Mouse (Mus musculus): ENCODE measurements around the gene Ints11. TPM values are rescaled to one million over a fixed set of nuclear protein-coding genes. Genes with fewer than 3 reads are reported as not detected.
A peak's percentile ranks its signal among the peaks of the same experiment; 100 is the strongest.

Ints11 gene
- polyA plus RNA-seq, 1 experiment: 21.7 TPM

- Histone ChIP-seq H3K4me1 (ENCODE audit: control insufficient read depth, insufficient read depth, low read length) (peaks cover 5% of the 10 kb centered on the region; the same call in 1 of the 2 replicates), H3K36me3 (ENCODE audit: control insufficient read depth, insufficient read depth, low read length) (no peaks in the 10 kb centered on the region), H3K4me3 (ENCODE audit: control insufficient read depth, low read depth, low read length) (no peak overlapping the region), H3K27ac (ENCODE audit: control insufficient read depth, insufficient read depth, low read depth, low read length) (no peak overlapping the region), H3K27me3 (ENCODE audit: control insufficient read depth, insufficient read depth, low read length) (no peaks in the 10 kb centered on the region)
- no peak for TF ChIP-seq POLR2A (IDR thresholded peaks at IDR 0.05; ENCODE audit: control insufficient read depth, low read depth, low read length)
- no peak for TF ChIP-seq CTCF (IDR thresholded peaks at IDR 0.05; ENCODE audit: control insufficient read depth, insufficient read depth, insufficient replicate concordance, low read depth, low read length)
These were observed 29.0 kb downstream of the Ints11 start for GRCm38 (mm10) chr4:155898318-155898717.

- no peaks in the 10 kb centered on the region for H3K36me3 ChIP-seq (ENCODE audit: control insufficient read depth, insufficient read depth, low read length)
- TF ChIP-seq CTCF (IDR thresholded peaks at IDR 0.05; ENCODE audit: control insufficient read depth, insufficient read depth, insufficient replicate concordance, low read depth, low read length) (no peak), POLR2A (IDR thresholded peaks at IDR 0.05; ENCODE audit: control insufficient read depth, low read depth, low read length) (no peak)
- H3K27me3 ChIP-seq (ENCODE audit: control insufficient read depth, insufficient read depth, low read length): no peaks in the 10 kb centered on the region
- H3K27ac ChIP-seq (ENCODE audit: control insufficient read depth, insufficient read depth, low read depth, low read length): no peak overlapping the region
- H3K4me1 ChIP-seq (ENCODE audit: control insufficient read depth, insufficient read depth, low read length): peaks cover 3% of the 10 kb centered on the region; the same call in 1 of the 2 replicates
- no peak overlapping the region for H3K4me3 ChIP-seq (ENCODE audit: control insufficient read depth, low read depth, low read length)
These were observed 30.0 kb downstream of the Ints11 start for GRCm38 (mm10) chr4:155899355-155899754.

- no peaks in the 10 kb centered on the region for H3K4me1 ChIP-seq (ENCODE audit: control insufficient read depth, insufficient read depth, low read length)
- TF ChIP-seq POLR2A (IDR thresholded peaks at IDR 0.05; ENCODE audit: control insufficient read depth, low read depth, low read length) (no peak), CTCF (IDR thresholded peaks at IDR 0.05; ENCODE audit: control insufficient read depth, insufficient read depth, insufficient replicate concordance, low read depth, low read length) (no peak)
- no peak overlapping the region for H3K27ac ChIP-seq (ENCODE audit: control insufficient read depth, insufficient read depth, low read depth, low read length)
- no peaks in the 10 kb centered on the region for H3K36me3 ChIP-seq (ENCODE audit: control insufficient read depth, insufficient read depth, low read length)
- H3K27me3 ChIP-seq (ENCODE audit: control insufficient read depth, insufficient read depth, low read length): no peaks in the 10 kb centered on the region
- no peak overlapping the region for H3K4me3 ChIP-seq (ENCODE audit: control insufficient read depth, low read depth, low read length)
These were observed 31.9 kb downstream of the Ints11 start for GRCm38 (mm10) chr4:155901205-155901604.

GRCm38 (mm10) chr4:155903246-155903645 is 33.9 kb downstream of the Ints11 start:
- Histone ChIP-seq H3K27ac (ENCODE audit: control insufficient read depth, insufficient read depth, low read depth, low read length) (no peak overlapping the region), H3K4me3 (ENCODE audit: control insufficient read depth, low read depth, low read length) (no peak overlapping the region), H3K4me1 (ENCODE audit: control insufficient read depth, insufficient read depth, low read length) (no peaks in the 10 kb centered on the region), H3K27me3 (ENCODE audit: control insufficient read depth, insufficient read depth, low read length) (no peaks in the 10 kb centered on the region), H3K36me3 (ENCODE audit: control insufficient read depth, insufficient read depth, low read length) (no peaks in the 10 kb centered on the region)
- no peak for TF ChIP-seq POLR2A (IDR thresholded peaks at IDR 0.05; ENCODE audit: control insufficient read depth, low read depth, low read length)
- no peak for TF ChIP-seq CTCF (IDR thresholded peaks at IDR 0.05; ENCODE audit: control insufficient read depth, insufficient read depth, insufficient replicate concordance, low read depth, low read length)

DNA sequence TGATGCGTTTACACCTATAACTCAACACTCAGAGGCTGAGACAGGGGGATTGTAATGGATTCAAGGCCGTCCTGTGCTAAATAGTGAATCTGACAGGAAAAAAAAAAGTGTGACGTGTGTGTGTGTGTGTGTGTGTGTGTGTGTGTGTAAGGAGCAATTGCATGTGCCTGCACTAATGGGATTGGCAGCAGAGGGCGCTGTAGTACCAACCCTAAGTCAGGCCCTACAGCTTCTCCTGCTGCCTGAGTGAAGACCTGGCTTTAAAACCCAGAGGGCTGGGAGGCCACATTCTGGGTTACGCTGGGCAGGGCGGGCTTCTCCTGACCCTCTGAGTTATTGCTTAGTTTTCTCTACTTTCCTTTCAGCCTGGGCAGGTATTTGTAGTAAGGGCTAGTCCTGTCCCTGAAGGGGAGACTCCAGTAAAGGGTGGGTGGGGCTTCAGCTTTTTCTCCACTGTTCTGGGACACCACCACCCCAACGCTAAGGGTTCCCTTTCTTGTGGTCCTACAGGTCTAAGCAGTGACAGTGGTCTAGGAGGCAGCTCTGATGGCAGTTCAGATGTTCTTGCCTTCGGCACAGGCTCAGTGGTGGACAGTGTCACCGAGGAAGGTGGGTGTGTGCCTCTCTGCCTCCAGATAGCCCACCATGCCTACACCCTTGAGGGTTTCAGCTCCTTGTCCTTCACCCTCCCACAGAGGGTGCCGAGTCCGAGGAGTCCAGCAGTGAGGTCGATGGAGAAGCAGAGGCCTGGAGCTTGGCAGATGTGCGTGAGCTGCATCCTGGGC is 35.2 kb downstream of the Ints11 start:
- Histone ChIP-seq H3K27ac (ENCODE audit: control insufficient read depth, insufficient read depth, low read depth, low read length) (no peak overlapping the region), H3K36me3 (ENCODE audit: control insufficient read depth, insufficient read depth, low read length) (no peaks in the 10 kb centered on the region), H3K4me1 (ENCODE audit: control insufficient read depth, insufficient read depth, low read length) (no peaks in the 10 kb centered on the region), H3K4me3 (ENCODE audit: control insufficient read depth, low read depth, low read length) (no peak overlapping the region), H3K27me3 (ENCODE audit: control insufficient read depth, insufficient read depth, low read length) (no peaks in the 10 kb centered on the region)
- TF ChIP-seq POLR2A (IDR thresholded peaks at IDR 0.05; ENCODE audit: control insufficient read depth, low read depth, low read length): no peak
- peak; percentile 29; the same call in 1 of the 2 replicates for TF ChIP-seq CTCF (IDR thresholded peaks at IDR 0.05; ENCODE audit: control insufficient read depth, insufficient read depth, insufficient replicate concordance, low read depth, low read length)

DNA sequence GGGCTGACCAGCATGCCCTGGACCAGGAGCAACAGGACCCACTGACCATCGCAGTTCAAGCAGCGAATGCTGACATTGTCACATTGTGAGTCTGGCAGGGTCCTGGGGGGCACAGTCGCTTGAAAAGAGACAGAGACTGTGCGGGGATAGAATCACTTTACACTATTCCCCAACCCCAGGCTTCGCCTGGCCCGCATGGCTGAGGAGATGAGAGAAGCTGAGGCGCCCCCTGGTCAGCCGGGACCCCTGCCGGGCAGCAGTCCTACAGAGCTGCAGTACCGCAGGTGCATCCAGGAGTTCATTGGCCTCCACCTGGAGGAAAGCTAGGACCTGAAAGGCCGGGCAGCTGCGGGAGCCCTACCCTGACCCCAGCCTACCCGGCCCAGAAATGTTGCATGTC is 36.3 kb downstream of the Ints11 start:
- no peaks in the 10 kb centered on the region for H3K27me3 ChIP-seq (ENCODE audit: control insufficient read depth, insufficient read depth, low read length)
- H3K4me3 ChIP-seq (ENCODE audit: control insufficient read depth, low read depth, low read length): no peak overlapping the region
- no peaks in the 10 kb centered on the region for H3K36me3 ChIP-seq (ENCODE audit: control insufficient read depth, insufficient read depth, low read length)
- H3K4me1 ChIP-seq (ENCODE audit: control insufficient read depth, insufficient read depth, low read length): no peaks in the 10 kb centered on the region
- TF ChIP-seq POLR2A (IDR thresholded peaks at IDR 0.05; ENCODE audit: control insufficient read depth, low read depth, low read length) (no peak), CTCF (IDR thresholded peaks at IDR 0.05; ENCODE audit: control insufficient read depth, insufficient read depth, insufficient replicate concordance, low read depth, low read length) (no peak)
- no peak overlapping the region for H3K27ac ChIP-seq (ENCODE audit: control insufficient read depth, insufficient read depth, low read depth, low read length)

DNA sequence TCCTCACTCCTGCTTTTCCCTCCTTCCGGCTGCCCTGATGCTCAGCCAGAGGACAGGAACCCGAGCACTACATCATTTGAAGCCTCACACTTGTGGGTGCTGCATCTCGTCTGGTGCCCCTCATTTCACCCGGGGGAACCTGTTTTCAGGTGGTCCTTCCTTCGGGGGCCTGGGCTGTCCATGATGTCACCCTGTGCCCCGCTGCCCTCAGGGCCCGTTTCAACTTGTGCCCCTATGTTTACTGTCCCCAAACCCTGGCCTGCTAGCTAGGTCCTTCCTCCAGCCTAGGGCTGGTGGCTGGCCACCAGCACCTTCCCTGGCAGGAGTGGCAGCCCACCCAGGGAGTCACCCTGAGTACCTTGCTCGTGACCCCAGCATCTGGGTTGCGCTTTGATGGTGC is 36.8 kb downstream of the Ints11 start:
- Histone ChIP-seq H3K36me3 (ENCODE audit: control insufficient read depth, insufficient read depth, low read length) (no peaks in the 10 kb centered on the region), H3K4me3 (ENCODE audit: control insufficient read depth, low read depth, low read length) (no peak overlapping the region), H3K4me1 (ENCODE audit: control insufficient read depth, insufficient read depth, low read length) (no peaks in the 10 kb centered on the region), H3K27me3 (ENCODE audit: control insufficient read depth, insufficient read depth, low read length) (no peaks in the 10 kb centered on the region), H3K27ac (ENCODE audit: control insufficient read depth, insufficient read depth, low read depth, low read length) (no peak overlapping the region)
- TF ChIP-seq CTCF (IDR thresholded peaks at IDR 0.05; ENCODE audit: control insufficient read depth, insufficient read depth, insufficient replicate concordance, low read depth, low read length) (no peak), POLR2A (IDR thresholded peaks at IDR 0.05; ENCODE audit: control insufficient read depth, low read depth, low read length) (no peak)

All from testis, adult 2 months (tissue).